Mouse (Mus musculus) small intestine, adult 2 months (tissue): ENCODE results near the gene Pigt.

ENCODE experiments used
- CTCF ChIP-seq: fragments of 200-500 bp; IDR thresholded peaks from 2 replicates; pipeline ENCODE4 v1.5.1; 2012; ENCODE audit warnings: low read depth, mild to moderate bottlenecking, control low read depth, inconsistent platforms, low read length, moderate library complexity, mixed read lengths; ENCODE audit not compliant: insufficient replicate concordance, insufficient read length; ENCODE audit errors: extremely low read depth
- POLR2A ChIP-seq: fragments of 200-500 bp; IDR thresholded peaks from 2 replicates; pipeline ENCODE4 v1.6.1; 2012; ENCODE audit warnings: low read depth, mild to moderate bottlenecking, control low read depth, inconsistent platforms, low read length, moderate library complexity

GRCm38 (mm10) chr2:164507811-164508210, 10.5 kb downstream of the Pigt start:
- TF ChIP-seq CTCF (no peak), POLR2A (no peak)
